Mouse (Mus musculus) spleen, postnatal 4 days (tissue): ENCODE results near the gene S1pr4.
A peak's percentile ranks its signal among the peaks of the same experiment; 100 is the strongest.

Source experiments
- DNase-seq, 2 experiments: peaks; one replicate each; pipeline ENCODE4 v3.0.0; 2022; ENCODE audit warnings: low spot score in 2 of 2

Gene S1pr4

GRCm38 (mm10) chr10:81466066-81466465 is 33.9 kb downstream of the S1pr4 start:
- peak in 1 of 2 experiments; percentile 56 for DNase-seq

DNA sequence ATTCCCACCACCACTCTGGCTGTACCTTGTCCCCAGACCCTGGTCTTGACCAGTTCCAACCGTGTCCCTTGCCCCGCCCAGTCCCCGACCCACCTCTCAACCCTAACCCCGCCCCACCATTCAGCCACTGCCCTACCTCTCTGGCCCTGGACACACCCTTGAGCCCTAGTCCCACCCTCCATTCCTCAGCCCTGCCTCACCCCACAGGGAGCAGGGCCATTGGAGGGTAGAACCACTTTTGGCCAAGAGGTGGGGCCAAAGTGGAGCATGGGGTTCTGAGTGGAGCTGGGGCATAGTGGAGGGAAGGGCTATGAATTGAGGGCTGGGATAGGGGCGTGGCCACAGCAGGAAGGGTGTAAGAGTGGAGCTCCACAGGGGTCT is 34.7 kb downstream of the S1pr4 start:
- peak; percentile 16 to 61 for DNase-seq

DNA sequence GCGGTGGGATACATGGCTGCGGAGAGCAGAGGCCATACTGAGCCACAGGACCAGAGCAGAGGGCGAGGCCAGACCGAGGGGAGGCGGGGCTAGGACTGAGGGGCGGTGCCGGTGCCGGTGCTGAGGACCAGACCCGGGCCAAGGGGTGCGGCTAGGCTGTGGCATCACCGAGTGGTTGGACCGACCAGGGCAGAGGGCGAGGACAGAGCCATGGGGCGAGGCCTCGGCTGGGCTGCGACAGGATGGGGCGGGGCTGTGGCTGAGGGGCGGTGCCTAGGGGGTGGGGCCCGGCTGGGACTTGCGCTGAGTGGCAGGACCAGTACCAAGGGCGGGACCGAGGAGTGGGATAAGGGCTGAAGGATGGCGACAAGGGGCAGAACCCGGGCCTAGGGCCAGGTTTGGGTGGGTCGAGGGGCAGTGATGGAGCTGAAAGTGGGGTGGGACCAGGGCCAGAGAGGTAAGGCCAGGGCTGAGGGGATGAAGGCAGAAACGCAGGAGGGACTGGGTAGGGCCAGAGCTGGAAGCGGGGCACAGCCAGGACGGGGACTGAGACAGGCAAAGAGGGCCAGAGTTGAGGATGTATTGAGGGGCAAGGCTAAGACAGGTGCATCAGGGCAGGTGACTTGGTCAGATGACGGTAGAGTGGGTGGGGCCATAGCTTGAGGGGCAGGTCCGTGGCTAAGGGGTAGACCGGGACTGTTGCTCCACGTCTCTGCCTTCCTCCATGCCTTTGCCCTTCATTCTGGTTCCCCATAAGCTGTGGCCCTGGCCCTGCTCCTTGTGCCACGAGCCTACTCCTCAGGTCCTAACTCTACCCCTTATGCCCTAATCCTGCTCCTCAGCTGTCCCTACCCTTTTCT is 35.3 kb downstream of the S1pr4 start:
- peak; percentile 59 to 80 for DNase-seq

- peak in 1 of 2 experiments; percentile 61 for DNase-seq
Measured at GRCm38 (mm10) chr10:81463531-81463930, 36.4 kb downstream of the S1pr4 start.

DNA sequence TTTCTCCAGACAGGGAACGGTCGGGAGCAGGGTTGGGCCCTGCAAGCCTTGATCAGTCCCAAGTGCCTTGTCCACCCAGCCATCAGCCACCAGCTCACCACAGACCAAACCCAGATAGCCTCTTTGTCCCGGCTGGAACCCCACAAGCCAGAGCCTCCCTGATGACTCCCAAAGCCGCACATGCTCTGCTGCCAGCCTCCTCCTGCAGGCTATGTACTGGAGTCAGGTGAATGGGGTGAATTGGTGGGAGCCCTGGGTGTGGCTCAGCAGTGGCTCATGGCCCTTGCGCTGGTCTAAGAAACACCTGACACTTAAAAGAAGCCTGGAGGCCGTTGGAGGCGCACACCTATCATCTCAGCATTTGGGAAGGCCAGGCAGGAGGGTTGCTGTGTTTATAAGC is 37.0 kb downstream of the S1pr4 start:
- DNase-seq = peak in 1 of 2 experiments; percentile 58

- DNase-seq = peak in 1 of 2 experiments; percentile 59
Measured at GRCm38 (mm10) chr10:81462415-81462804, 37.5 kb downstream of the S1pr4 start.

DNA sequence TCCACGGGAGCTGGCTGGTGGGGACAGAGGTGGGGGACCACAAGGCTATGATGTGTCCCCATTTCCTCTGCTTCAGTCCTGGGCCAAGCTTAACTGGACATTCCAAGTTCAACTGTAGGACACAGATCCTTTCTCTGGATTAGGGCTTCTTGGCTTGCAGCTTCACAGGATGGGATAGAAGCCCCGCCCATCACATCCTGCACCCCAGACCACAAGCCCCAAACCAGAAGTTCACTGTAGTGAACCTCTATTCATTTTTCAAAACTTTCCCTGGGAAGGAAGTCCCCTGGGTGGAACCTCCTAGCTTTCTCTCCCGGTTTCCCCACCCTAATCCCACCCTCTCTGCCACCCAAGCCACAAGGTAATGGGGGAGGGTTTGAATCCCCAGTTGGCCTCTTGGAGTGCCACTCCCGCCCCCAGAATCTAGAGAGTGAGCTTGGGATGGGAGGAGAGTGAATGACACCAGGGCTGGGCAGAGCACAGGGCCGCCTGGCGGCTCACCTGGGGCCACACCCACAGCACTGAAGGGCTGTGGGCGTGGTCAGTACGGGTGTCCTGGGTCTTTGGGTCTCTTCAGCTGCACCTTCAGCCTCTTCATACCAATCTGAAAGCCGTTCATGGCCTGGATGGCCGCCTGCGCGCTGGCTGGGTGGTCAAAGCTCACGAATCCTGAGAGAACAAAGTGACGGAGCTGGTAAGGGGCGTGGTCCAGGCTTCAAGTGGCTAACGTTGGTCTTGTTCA is 38.1 kb downstream of the S1pr4 start:
- DNase-seq = peak in 1 of 2 experiments; percentile 55

GRCm38 (mm10) chr10:81460951-81461350 is 39.0 kb downstream of the S1pr4 start:
- peak in 1 of 2 experiments; percentile 55 for DNase-seq

- peak in 1 of 2 experiments; percentile 55 for DNase-seq
Measured at GRCm38 (mm10) chr10:81460471-81460870, 39.5 kb downstream of the S1pr4 start.

GRCm38 (mm10) chr10:81459399-81459798 is 40.5 kb downstream of the S1pr4 start:
- no peak for DNase-seq

DNA sequence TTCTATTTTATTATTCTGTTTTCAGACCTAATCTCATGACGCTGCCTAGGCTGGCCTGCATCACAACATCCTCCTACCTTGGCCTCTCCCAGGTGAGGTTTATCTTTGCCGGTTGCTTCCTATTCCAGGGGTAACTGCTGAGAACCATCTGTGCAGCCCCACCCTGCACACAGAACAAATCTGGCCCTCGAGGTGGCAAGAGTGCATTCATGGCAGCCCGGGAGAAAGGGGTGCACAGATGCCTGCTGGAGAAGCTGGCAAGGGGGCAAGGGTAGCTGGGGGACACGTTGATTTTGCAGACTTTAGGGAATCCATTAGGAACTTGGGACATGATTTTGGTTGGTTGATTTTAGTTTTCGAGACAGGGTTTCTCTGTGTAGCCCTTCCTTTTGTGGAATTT is 41.7 kb downstream of the S1pr4 start:
- DNase-seq = no peak

DNA sequence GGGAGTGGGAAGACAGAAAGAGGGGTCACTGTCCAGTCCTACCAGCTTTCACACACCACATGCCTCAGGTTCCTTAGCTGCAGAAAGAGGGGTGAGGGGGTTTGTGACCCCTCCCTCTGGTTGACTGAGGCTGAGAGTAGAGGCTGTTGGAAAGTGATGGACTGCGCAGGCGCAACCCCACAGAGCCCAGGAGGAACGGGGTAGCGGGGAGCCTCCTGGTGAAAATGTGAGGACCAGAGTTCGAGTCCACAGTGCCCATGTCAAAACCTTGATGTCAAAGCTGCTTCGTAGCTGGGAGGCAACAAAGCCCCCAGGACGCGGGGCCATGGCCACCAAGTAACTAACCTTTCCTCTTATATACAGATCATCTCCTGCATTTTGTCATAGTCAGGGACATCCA is 42.3 kb downstream of the S1pr4 start:
- peak in 1 of 2 experiments; percentile 59 for DNase-seq

- peak in 1 of 2 experiments; percentile 56 for DNase-seq
Measured at GRCm38 (mm10) chr10:81456983-81457563, 42.9 kb downstream of the S1pr4 start.

DNA sequence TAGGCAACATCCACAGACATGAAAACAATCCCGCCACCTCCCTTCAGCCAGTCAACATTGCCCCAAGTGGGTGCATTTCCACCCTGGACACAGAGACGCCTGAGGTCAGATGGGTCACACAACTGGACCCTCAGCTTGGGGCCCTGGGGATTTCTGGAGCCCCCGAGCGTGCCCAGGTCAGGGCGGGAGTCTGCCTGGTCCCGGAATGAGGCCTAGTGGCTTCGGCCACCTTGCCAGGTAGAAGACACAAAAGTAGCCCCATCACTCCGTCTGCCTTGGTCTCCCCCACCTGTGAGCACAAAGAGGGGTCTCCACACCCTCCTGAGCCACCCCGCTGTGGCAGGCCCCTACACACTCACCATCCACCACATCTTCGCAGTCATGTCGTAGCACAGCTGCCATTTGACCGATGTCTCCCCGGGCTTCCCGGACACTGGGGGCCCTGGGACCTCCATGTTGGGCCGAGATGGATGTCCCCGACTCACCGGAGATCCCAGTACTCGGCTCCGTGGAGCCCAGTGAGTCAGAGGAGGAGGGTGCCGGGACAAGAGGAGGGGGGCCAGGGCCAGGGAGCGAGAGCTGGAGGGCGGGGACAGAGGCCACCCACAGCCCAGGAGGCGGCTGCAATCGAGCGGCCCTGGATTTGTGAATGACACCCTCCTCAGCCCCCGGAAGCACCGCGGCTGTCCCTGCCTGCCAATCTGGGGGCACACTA is 44.6 kb downstream of the S1pr4 start, which contains the start of gene Nfic:
Nfic (minus strand) TSS at position 455 of the 715 bp plus-strand sequence.
- DNase-seq = peak in 1 of 2 experiments; percentile 60

DNA sequence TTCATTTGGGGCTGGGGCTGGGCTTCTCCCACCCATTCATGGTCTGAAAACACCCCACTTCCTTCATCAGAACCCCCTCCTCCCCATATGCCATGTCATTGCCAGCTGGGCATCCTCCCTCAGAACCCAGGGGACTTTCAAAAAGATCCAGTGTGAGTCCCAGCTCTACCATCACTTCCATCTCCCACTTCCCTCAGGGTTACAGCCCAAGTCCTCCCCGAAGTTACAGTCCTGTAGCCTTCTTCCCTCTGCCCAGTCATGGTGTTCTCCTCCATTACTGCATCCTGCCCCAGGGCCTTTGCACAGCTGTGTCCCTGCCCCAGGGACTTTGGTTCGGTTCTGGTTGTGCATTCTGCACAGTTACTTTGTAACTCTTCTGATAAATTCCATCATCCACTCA is 45.8 kb downstream of the S1pr4 start:
- DNase-seq = no peak

GRCm38 (mm10) chr10:81452947-81453288 is 47.0 kb downstream of the S1pr4 start:
- DNase-seq = peak in 1 of 2 experiments; percentile 53

DNA sequence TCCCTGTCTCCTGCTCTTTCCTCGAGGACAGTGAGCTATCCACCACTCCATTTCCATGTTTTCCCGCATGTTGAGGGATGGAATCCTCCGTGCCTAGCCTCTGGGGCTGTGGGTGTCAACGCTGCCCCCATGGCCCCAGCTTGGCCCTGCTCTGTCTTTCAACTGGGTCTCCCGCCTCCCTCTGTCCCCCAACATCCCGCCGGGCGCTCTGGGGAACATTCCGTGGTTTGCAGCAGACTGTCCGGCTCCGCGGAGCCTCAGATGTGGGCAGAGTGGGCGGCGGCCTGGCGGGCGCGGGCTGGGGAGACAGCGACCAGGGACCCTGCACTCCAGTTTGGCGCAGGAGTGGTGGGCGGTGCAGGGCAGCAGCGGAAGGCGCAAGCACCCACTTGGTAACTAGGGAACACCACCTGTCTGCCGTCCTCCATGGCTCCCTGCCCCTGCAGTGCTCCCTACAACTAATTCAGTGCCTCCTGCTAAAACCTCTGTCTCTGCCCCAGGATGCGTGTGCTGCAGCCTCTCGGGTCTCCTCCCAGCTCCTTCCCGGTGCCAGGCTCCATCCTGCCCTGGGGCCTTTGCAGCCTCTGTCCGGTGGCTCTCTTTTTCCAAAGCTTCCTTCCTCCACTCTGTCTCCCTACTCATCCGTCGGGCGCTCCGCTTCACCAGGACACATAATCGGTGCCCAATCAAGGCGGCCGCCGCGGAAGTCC is 47.5 kb downstream of the S1pr4 start:
- peak in 1 of 2 experiments; percentile 63 for DNase-seq

DNA sequence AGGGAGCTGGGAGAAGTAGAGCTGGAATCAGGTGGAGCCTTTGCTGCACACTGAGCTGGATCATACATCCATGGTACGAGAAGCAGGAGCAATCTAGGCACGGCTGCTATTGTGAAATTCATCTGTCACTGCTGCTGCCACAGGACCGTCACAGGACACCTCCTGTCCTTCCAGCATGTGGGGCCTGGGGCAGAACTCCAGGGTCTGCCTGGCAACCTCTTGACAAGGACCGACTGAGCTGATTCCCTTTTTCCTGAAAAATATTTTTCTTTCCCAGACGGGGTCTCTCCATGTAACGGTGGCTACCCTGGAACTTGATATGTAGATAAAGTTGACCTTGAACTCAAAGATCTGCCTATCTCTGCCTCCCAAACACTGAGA is 48.6 kb downstream of the S1pr4 start:
- no peak for DNase-seq

- peak in 1 of 2 experiments; percentile 56 for DNase-seq
Measured at GRCm38 (mm10) chr10:81450641-81451364, 49.1 kb downstream of the S1pr4 start.

- peak; percentile 82 to 93 for DNase-seq
Measured at GRCm38 (mm10) chr10:81450140-81450539, 49.8 kb downstream of the S1pr4 start.
